Mouse (Mus musculus) small intestine, adult 2 months (tissue): ENCODE results near the gene Ptpn13.

ENCODE experiments used
- CTCF ChIP-seq: fragments of 200-500 bp; IDR thresholded peaks from 2 replicates; pipeline ENCODE4 v1.5.1; 2012; ENCODE audit warnings: low read depth, mild to moderate bottlenecking, control low read depth, inconsistent platforms, low read length, moderate library complexity, mixed read lengths; ENCODE audit not compliant: insufficient replicate concordance, insufficient read length; ENCODE audit errors: extremely low read depth
- POLR2A ChIP-seq: fragments of 200-500 bp; IDR thresholded peaks from 2 replicates; pipeline ENCODE4 v1.6.1; 2012; ENCODE audit warnings: low read depth, mild to moderate bottlenecking, control low read depth, inconsistent platforms, low read length, moderate library complexity

DNA sequence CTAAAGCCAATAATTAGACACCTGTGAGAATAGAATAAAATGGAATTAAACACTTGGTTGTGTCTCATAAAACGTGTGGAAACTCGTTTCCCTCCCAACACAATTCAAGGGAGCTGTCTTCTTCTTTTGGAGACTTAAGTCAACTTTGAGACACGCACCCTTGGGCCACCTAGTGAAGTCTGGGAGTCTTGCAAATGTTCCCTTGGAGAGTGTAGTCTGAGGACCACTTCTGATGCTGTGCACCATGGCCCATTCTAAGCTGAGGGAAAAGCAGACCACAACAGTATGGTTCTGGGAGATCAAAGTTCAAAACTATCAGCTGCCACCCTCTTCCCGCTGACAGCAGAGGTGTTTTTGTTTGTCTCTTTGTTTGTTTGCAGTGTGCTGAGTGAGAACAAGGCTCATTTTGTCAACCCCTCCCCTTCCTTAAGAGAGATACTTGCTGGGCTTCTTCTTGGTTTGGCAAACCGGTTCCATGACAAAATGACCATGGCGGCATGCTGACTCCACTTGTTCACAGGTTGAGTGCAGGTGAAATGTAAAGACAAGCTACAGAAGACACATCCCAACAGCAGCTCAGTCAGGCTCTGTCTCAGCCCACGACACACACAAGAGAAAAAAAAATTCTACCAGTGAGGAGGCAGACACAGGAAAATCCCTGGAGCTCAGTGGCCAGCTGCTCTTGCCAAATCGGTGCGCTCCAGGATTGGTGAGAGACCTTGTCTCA is 205.0 kb downstream of the Ptpn13 start:
- no peak for TF ChIP-seq CTCF
- no peak for TF ChIP-seq POLR2A
